Mouse (Mus musculus) intestine, embryonic 16.5 days (tissue): ENCODE measurements at regions not wholly inside any gene's neighbourhood (a gene's known extent, or its start where the extent isn't known, plus 50 kb on each side); places are given as distances from the start of the nearest gene placed in this dataset.

Experiments used
- ATAC-seq: fragments of 200-750 bp; cut with Nextera tagmentation; 2 replicates; pipeline ENCODE4 v1.8.0; 2017; ENCODE audit warnings: moderate TSS enrichment, moderate library complexity
- H3K27ac ChIP-seq: fragments of 300-500 bp; sonication (generic); 2 replicates; pipeline ENCODE4 v1.5.1; 2014; ENCODE audit warnings: mild to moderate bottlenecking, low read length
- H3K27me3 ChIP-seq: fragments of 300-500 bp; sonication (generic); replicated peaks from 2 replicates; pipeline ENCODE4 v1.6.1; 2014; ENCODE audit warnings: low read length, control low read depth, mixed read lengths; ENCODE audit not compliant: control insufficient read depth, insufficient read depth
- H3K36me3 ChIP-seq: fragments of 300-500 bp; sonication (generic); 2 replicates; pipeline ENCODE4 v1.6.1; 2014; ENCODE audit warnings: low read length, control low read depth; ENCODE audit not compliant: control insufficient read depth, insufficient read depth
- H3K4me1 ChIP-seq: fragments of 300-500 bp; sonication (generic); 2 replicates; pipeline ENCODE4 v1.6.1; 2014; ENCODE audit warnings: low read length, control low read depth, mixed read lengths; ENCODE audit not compliant: control insufficient read depth, insufficient read depth
- H3K4me2 ChIP-seq: fragments of 300-500 bp; sonication (generic); 2 replicates; pipeline ENCODE4 v1.6.1; 2014; ENCODE audit warnings: low read depth, low read length, control low read depth
- H3K4me3 ChIP-seq: fragments of 300-500 bp; sonication (generic); 2 replicates; pipeline ENCODE4 v1.5.1; 2014; ENCODE audit warnings: mild to moderate bottlenecking, low read length
- H3K9ac ChIP-seq: fragments of 300-500 bp; sonication (generic); 2 replicates; pipeline ENCODE4 v1.6.1; 2014; ENCODE audit warnings: low read depth, low read length
- H3K9me3 ChIP-seq: fragments of 300-500 bp; sonication (generic); 2 replicates; pipeline ENCODE4 v1.6.1; 2016; ENCODE audit warnings: low read length, control low read depth; ENCODE audit not compliant: control insufficient read depth
- WGBS: fragments of 180-500 bp; shearing (Covaris S2); extraction: QIAGEN DNeasy Blood & Tissue Kit; methylation state at CpG from one replicate; pipeline ENCODE4 v1.1.7; 2014; 5-methylcytosine and 5-hydroxymethylcytosine counted together

DNA sequence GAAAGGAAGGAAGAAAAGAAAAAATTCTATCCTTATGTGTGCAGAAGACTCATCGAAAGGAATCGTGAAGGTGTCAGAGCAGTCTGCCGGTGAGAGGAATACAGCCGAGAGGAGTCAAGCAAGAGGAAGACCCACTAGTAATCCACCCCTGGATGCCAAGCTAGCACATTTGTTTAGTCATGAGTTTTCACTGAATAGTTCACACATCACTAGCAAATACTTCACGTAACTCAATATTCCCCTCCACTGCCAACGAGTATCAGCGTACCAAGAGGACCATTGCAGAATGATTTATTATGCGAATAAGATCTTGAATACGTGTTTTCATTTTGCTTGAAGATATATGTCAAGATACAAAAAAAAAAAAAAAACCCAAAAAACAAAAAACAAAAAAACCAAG is 270.2 kb upstream of the Nrip1 start:
- ATAC-seq: no peak
- Histone ChIP-seq H3K27me3 (no peaks in the 10 kb centered on the region), H3K9me3 (no peaks in the 10 kb centered on the region), H3K27ac (no peak overlapping the region), H3K4me1 (no peaks in the 10 kb centered on the region), H3K9ac (no peak overlapping the region), H3K4me2 (no peak overlapping the region), H3K36me3 (no peaks in the 10 kb centered on the region), H3K4me3 (no peak overlapping the region)
- 94% methylated on average over 9 of the region's 9 CpGs for WGBS

- H3K36me3 ChIP-seq: no peaks in the 10 kb centered on the region
- H3K9me3 ChIP-seq: no peaks in the 10 kb centered on the region
- H3K4me3 ChIP-seq: no peak overlapping the region
- H3K9ac ChIP-seq: no peak overlapping the region
- ATAC-seq: peak; percentile 72; the same call in 1 of the 2 replicates
- H3K4me1 ChIP-seq: no peaks in the 10 kb centered on the region
- H3K27me3 ChIP-seq: no peaks in the 10 kb centered on the region
- no peak overlapping the region for H3K4me2 ChIP-seq
- 61% methylated on average over 9 of the region's 9 CpGs for WGBS
- H3K27ac ChIP-seq: no peak overlapping the region
Measured at GRCm38 (mm10) chr16:76635169-76635568, 261.5 kb upstream of the Nrip1 start.

GRCm38 (mm10) chr16:76634196-76634698 is 260.6 kb upstream of the Nrip1 start:
- H3K9ac ChIP-seq: no peak overlapping the region
- no peak overlapping the region for H3K4me2 ChIP-seq
- H3K4me1 ChIP-seq: no peaks in the 10 kb centered on the region
- H3K4me3 ChIP-seq: no peak overlapping the region
- no peaks in the 10 kb centered on the region for H3K27me3 ChIP-seq
- no peaks in the 10 kb centered on the region for H3K9me3 ChIP-seq
- 58% methylated on average over 4 of the region's 4 CpGs for WGBS
- H3K27ac ChIP-seq: no peak overlapping the region
- no peak for ATAC-seq
- no peaks in the 10 kb centered on the region for H3K36me3 ChIP-seq

GRCm38 (mm10) chr16:76626142-76626541 is 252.5 kb upstream of the Nrip1 start:
- Histone ChIP-seq H3K36me3 (no peaks in the 10 kb centered on the region), H3K4me2 (no peak overlapping the region), H3K27ac (no peak overlapping the region), H3K4me1 (no peaks in the 10 kb centered on the region), H3K9ac (no peak overlapping the region), H3K27me3 (no peaks in the 10 kb centered on the region), H3K4me3 (no peak overlapping the region), H3K9me3 (no peaks in the 10 kb centered on the region)
- 39% methylated on average over 4 of the region's 4 CpGs for WGBS
- ATAC-seq: no peak

- Histone ChIP-seq H3K4me3 (no peak overlapping the region), H3K9ac (no peak overlapping the region), H3K27ac (no peak overlapping the region), H3K36me3 (no peaks in the 10 kb centered on the region), H3K4me2 (no peak overlapping the region), H3K9me3 (no peaks in the 10 kb centered on the region), H3K4me1 (no peaks in the 10 kb centered on the region), H3K27me3 (no peaks in the 10 kb centered on the region)
- ATAC-seq: no peak
- 53% methylated on average over 8 of the region's 8 CpGs for WGBS
Measured at GRCm38 (mm10) chr16:76621715-76622114, 248.1 kb upstream of the Nrip1 start.

GRCm38 (mm10) chr16:76618295-76618694 is 244.7 kb upstream of the Nrip1 start:
- Histone ChIP-seq H3K9ac (no peak overlapping the region), H3K36me3 (no peaks in the 10 kb centered on the region), H3K27me3 (no peaks in the 10 kb centered on the region), H3K4me2 (no peak overlapping the region), H3K4me1 (no peaks in the 10 kb centered on the region), H3K4me3 (no peak overlapping the region), H3K27ac (no peak overlapping the region), H3K9me3 (no peaks in the 10 kb centered on the region)
- ATAC-seq: no peak
- WGBS: 82% methylated on average over 7 of the region's 7 CpGs

GRCm38 (mm10) chr16:76611061-76611460 is 237.4 kb upstream of the Nrip1 start:
- no peak overlapping the region for H3K27ac ChIP-seq
- H3K9me3 ChIP-seq: no peaks in the 10 kb centered on the region
- ATAC-seq: no peak
- no peaks in the 10 kb centered on the region for H3K4me1 ChIP-seq
- H3K36me3 ChIP-seq: no peaks in the 10 kb centered on the region
- H3K4me3 ChIP-seq: no peak overlapping the region
- H3K27me3 ChIP-seq: no peaks in the 10 kb centered on the region
- H3K9ac ChIP-seq: no peak overlapping the region
- no peak overlapping the region for H3K4me2 ChIP-seq

DNA sequence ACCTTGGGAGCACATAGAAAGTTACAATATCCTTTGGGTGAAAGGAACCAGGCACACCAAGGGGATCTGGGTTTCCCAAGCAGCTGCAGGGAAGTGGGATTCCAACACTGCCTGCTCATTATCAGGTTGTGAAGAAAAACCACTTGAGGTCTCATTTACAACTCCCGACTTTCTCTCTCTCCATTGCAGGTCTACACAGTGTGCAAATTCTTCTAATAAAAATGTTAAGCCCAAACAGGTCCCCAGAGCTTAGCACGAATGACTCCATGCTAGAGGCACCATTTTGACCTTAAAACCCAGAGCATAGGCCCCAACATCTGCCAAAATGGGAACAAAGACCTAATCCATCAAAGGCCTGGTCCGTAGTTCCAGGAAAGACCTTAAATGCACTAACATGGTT is 231.3 kb upstream of the Nrip1 start:
- WGBS: 78% methylated on average over 3 of the region's 3 CpGs

GRCm38 (mm10) chr16:76603846-76604258 is 230.2 kb upstream of the Nrip1 start:
- Histone ChIP-seq H3K4me2 (peak overlapping the region; percentile 29; the same call in 1 of the 2 replicates), H3K9ac (no peak overlapping the region), H3K4me3 (no peak overlapping the region), H3K4me1 (no peaks in the 10 kb centered on the region), H3K9me3 (no peaks in the 10 kb centered on the region), H3K27ac (no peak overlapping the region), H3K36me3 (no peaks in the 10 kb centered on the region), H3K27me3 (no peaks in the 10 kb centered on the region)
- 31% methylated on average over 6 of the region's 6 CpGs for WGBS
- ATAC-seq: 0 out of 2 replicates have a peak, but pooled peaks have one; percentile 33

More for the DNA sequence above, 231.3 kb upstream of the Nrip1 start:
- H3K9me3 ChIP-seq: no peaks in the 10 kb centered on the region
- H3K9ac ChIP-seq: no peak overlapping the region
- no peaks in the 10 kb centered on the region for H3K27me3 ChIP-seq
- H3K4me3 ChIP-seq: no peak overlapping the region
- H3K4me2 ChIP-seq: no peak overlapping the region
- H3K4me1 ChIP-seq: no peaks in the 10 kb centered on the region
- ATAC-seq: no peak
- H3K27ac ChIP-seq: no peak overlapping the region
- H3K36me3 ChIP-seq: no peaks in the 10 kb centered on the region

- Histone ChIP-seq H3K9ac (no peak overlapping the region), H3K4me2 (no peak overlapping the region), H3K36me3 (no peaks in the 10 kb centered on the region)
Measured at GRCm38 (mm10) chr16:76603431-76603830, 229.8 kb upstream of the Nrip1 start.

More at GRCm38 (mm10) chr16:76603431-76603830, 229.8 kb upstream of the Nrip1 start:
- Histone ChIP-seq H3K4me3 (no peak overlapping the region), H3K27ac (no peak overlapping the region), H3K9me3 (no peaks in the 10 kb centered on the region), H3K4me1 (no peaks in the 10 kb centered on the region), H3K27me3 (no peaks in the 10 kb centered on the region)
- 57% methylated on average over 1 of the region's 1 CpGs for WGBS
- no peak for ATAC-seq
